22 mouse cellular contexts compared by ENCODE assay signal in genomic region chr13:102700176-102700575, GRCm38 (mm10). TPM values are rescaled to one million over a fixed set of nuclear protein-coding genes. Genes with fewer than 3 reads are reported as not detected.
DNase-seq lines count a peak whose midpoint lies in the region; ATAC-seq lines count a peak whose summit lies in the region.
"Had no signal": no experiment of that assay in that cellular context is flagged by ENCODE, and none has a peak within 500 bp of the region (broad histone marks: within the 10 kb centered on the region; RNA-seq: fewer than 3 reads in every experiment).

No protein-coding gene starts in this region.

- ATAC-seq in hindbrain, embryonic 14.5 days (ENCODE audit: low FRiP score) = no peak
- ATAC-seq: forebrain, embryonic 13.5 days; intestine, embryonic 15.5 days had no signal

- no peaks in the 10 kb centered on the region for H3K9me3 ChIP-seq in megakaryocyte, embryonic 14.5 days
- no peaks in the 10 kb centered on the region for H3K9me3 ChIP-seq in hindbrain, embryonic 14.5 days (ENCODE audit: control insufficient read depth, low read length)
- H3K9me3 ChIP-seq: embryonic facial prominence, embryonic 12.5 days; forebrain, embryonic 13.5 days; heart, embryonic 12.5 days; hindbrain, embryonic 13.5 days; intestine, embryonic 15.5 days; limb, embryonic 15.5 days; stomach, embryonic 15.5 days had no signal

- H3K36me3 ChIP-seq in megakaryocyte, embryonic 14.5 days (replicated peaks; ENCODE audit: low read length) = peaks cover 35% of the 10 kb centered on the region
- H3K36me3 ChIP-seq in hindbrain, embryonic 14.5 days (replicated peaks; ENCODE audit: control insufficient read depth, insufficient read depth) = no peaks in the 10 kb centered on the region
- H3K36me3 ChIP-seq: embryonic facial prominence, embryonic 12.5 days; heart, embryonic 12.5 days; hindbrain, embryonic 13.5 days; intestine, embryonic 15.5 days; limb, embryonic 15.5 days; stomach, embryonic 15.5 days had no signal

- 94% methylated on average over 5 of the region's 5 CpGs for WGBS in hindbrain, embryonic 14.5 days

- peak; percentile 23 for DNase-seq in kidney, postnatal 14 days
- no peak for DNase-seq in kidney, postnatal 10 days
- peak; percentile 60 to 67 for DNase-seq in spleen, postnatal 36 days (ENCODE audit: low spot score in 2 of 2)
- no peak for DNase-seq in spleen, postnatal 4 days (ENCODE audit: low spot score in 2 of 2)
- no peak for DNase-seq in layer of hippocampus, adult 11-12 months (ENCODE audit: low spot score)
- DNase-seq in hindbrain, embryonic 14.5 days (ENCODE audit: low spot score) = no peak
- DNase-seq: cerebellum, adult 9-11 months; gastrocnemius, postnatal 36 days; heart, postnatal 14 days; lung, postnatal 14 days; right cerebral cortex, adult 18-20 months; thymus, adult 18-20 months had no signal

- H3K27ac ChIP-seq in hindbrain, embryonic 14.5 days = no peak overlapping the region
- H3K27ac ChIP-seq: embryonic facial prominence, embryonic 12.5 days; intestine, embryonic 15.5 days; limb, embryonic 15.5 days; stomach, embryonic 15.5 days had no signal

- H3K4me2 ChIP-seq in hindbrain, embryonic 14.5 days (replicated peaks) = no peak overlapping the region
- H3K4me2 ChIP-seq: embryonic facial prominence, embryonic 12.5 days; forebrain, embryonic 13.5 days; heart, embryonic 12.5 days; hindbrain, embryonic 13.5 days; intestine, embryonic 15.5 days; limb, embryonic 15.5 days; midbrain, embryonic 11.5 days; stomach, embryonic 15.5 days had no signal

- H3K4me1 ChIP-seq in megakaryocyte, embryonic 14.5 days = peaks cover 55% of the 10 kb centered on the region
- H3K4me1 ChIP-seq in hindbrain, embryonic 14.5 days (replicated peaks; ENCODE audit: control insufficient read depth, insufficient read depth, low read length) = peaks cover 11% of the 10 kb centered on the region

- H3K9ac ChIP-seq in hindbrain, embryonic 14.5 days = no peak overlapping the region
- H3K9ac ChIP-seq: embryonic facial prominence, embryonic 12.5 days; forebrain, embryonic 13.5 days; heart, embryonic 12.5 days; hindbrain, embryonic 13.5 days; intestine, embryonic 15.5 days; limb, embryonic 15.5 days; stomach, embryonic 15.5 days had no signal

- H3K27me3 ChIP-seq in megakaryocyte, embryonic 14.5 days (replicated peaks) = no peaks in the 10 kb centered on the region
- H3K27me3 ChIP-seq in hindbrain, embryonic 14.5 days (ENCODE audit: control insufficient read depth, insufficient read depth, low read length) = no peaks in the 10 kb centered on the region
- H3K27me3 ChIP-seq: embryonic facial prominence, embryonic 12.5 days; forebrain, embryonic 13.5 days; heart, embryonic 12.5 days; hindbrain, embryonic 13.5 days; intestine, embryonic 15.5 days; limb, embryonic 15.5 days; stomach, embryonic 15.5 days had no signal

- H3K4me3 ChIP-seq in megakaryocyte, embryonic 14.5 days (replicated peaks) = peak overlapping the region; percentile 77
- no peak overlapping the region for H3K4me3 ChIP-seq in hindbrain, embryonic 14.5 days (replicated peaks; ENCODE audit: low read length)
- H3K4me3 ChIP-seq: embryonic facial prominence, embryonic 12.5 days; erythroblast, embryonic 14.5 days; forebrain, embryonic 13.5 days; heart, embryonic 12.5 days; hindbrain, embryonic 13.5 days; intestine, embryonic 15.5 days; limb, embryonic 15.5 days; stomach, embryonic 15.5 days had no signal

RNA-seq across cellular contexts. Expression of gene Cd180, which starts 6.8 kb away (rescaled TPM):
- 1.5 TPM in 2 replicates for polyA plus RNA-seq in megakaryocyte, embryonic 14.5 days (2012; ENCODE audit: insufficient read depth, low replicate concordance)
- polyA plus RNA-seq in hindbrain, embryonic 14.5 days (2014; fragmentation: Nextera tagmentation; extraction: Ambion mirVana) = 1.0 and 1.1 TPM in 2 replicates
- polyA plus RNA-seq: erythroblast, embryonic 14.5 days had no signal

Comparison
In these comparisons a context has a peak if more than half of its experiments do, and no peak if none do; other contexts are left out.
1. DNase-seq: peak in kidney, postnatal 14 days (single experiment) and spleen, postnatal 36 days (2 of 2); none in kidney, postnatal 10 days (single experiment), spleen, postnatal 4 days (0 of 2), layer of hippocampus, adult 11-12 months (single experiment) and hindbrain, embryonic 14.5 days (single experiment).